Mouse (Mus musculus) cortical plate, adult 2 months (tissue): ENCODE data around the gene Lrrc8e.

ENCODE experiments used
- CTCF ChIP-seq: fragments of 200-500 bp; IDR thresholded peaks from 2 replicates; pipeline ENCODE4 v1.5.1; 2011; ENCODE audit warnings: mild to moderate bottlenecking, control low read depth, low read length; ENCODE audit not compliant: insufficient read depth; ENCODE audit errors: extremely low read depth
- POLR2A ChIP-seq: fragments of 200-500 bp; IDR thresholded peaks from 2 replicates; pipeline ENCODE4 v1.6.1; 2011; ENCODE audit warnings: mild to moderate bottlenecking, low read length, control low read depth; ENCODE audit not compliant: insufficient read depth; ENCODE audit errors: extremely low read depth

- TF ChIP-seq POLR2A (no peak), CTCF (no peak)
Measured at GRCm38 (mm10) chr8:4263105-4263791, 36.6 kb downstream of the Lrrc8e start.
